Mouse (Mus musculus) megakaryocyte, embryonic 14.5 days (primary cell): ENCODE measurements around the gene Pmm1.
"Not testable (repeated sequence)": the region's sequence is repeated elsewhere in the genome, so short reads cannot be mapped to it uniquely, and the experiment has no call there.

ENCODE experiments used
- FLI1 ChIP-seq: IDR thresholded peaks from 2 replicates; pipeline ENCODE4 v1.6.1; 2012; ENCODE audit warnings: low read length, inconsistent platforms, mixed read lengths
- GATA1 ChIP-seq: IDR thresholded peaks from 3 replicates; pipeline ENCODE4 v1.6.1; 2012; ENCODE audit warnings: mixed read lengths, low read length, inconsistent platforms, borderline replicate concordance

DNA sequence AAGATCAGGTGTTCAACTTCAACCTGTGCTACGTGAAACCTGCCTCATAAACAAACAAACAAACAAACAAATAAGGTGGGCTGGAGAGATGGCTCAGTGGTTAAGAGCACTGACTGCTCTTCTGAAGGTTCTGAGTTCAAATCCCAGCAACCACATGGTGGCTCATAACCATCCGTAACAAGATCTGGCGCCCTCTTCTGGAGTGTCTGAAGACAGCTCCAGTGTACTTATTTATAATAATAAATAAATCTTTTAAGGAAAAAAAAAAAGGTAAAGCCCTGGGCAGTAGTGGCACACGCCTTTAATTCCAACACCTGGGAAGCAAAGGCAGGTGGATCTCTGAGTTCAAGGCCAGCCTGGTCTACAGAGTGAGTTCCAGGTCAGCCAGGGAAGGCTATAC, 52.0 kb downstream of the Pmm1 start:
- not testable (repeated sequence) for TF ChIP-seq FLI1, GATA1
